In genomic region chr3:144589189-144589890, GRCm38 (mm10) we compare ENCODE assay signal across 15 mouse cellular contexts.
"Had no signal": no experiment of that assay in that cellular context is flagged by ENCODE, and none has a peak within 500 bp of the region (broad histone marks: within the 10 kb centered on the region; RNA-seq: fewer than 3 reads in every experiment).

No protein-coding gene starts in this region.

- H3K9ac ChIP-seq: kidney, embryonic 15.5 days; liver, embryonic 15.5 days; midbrain, embryonic 15.5 days had no signal

- H3K9me3 ChIP-seq: kidney, embryonic 15.5 days; limb, embryonic 10.5 days; liver, embryonic 15.5 days; midbrain, embryonic 15.5 days had no signal

- H3K4me3 ChIP-seq: kidney, embryonic 15.5 days; limb, embryonic 10.5 days; liver, embryonic 15.5 days; midbrain, embryonic 15.5 days had no signal

- H3K4me1 ChIP-seq: limb, embryonic 10.5 days; midbrain, embryonic 15.5 days had no signal

- H3K4me2 ChIP-seq: kidney, embryonic 15.5 days; liver, embryonic 11.5 days; liver, embryonic 15.5 days; midbrain, embryonic 15.5 days had no signal

- ATAC-seq: lung, postnatal 0 days; midbrain, embryonic 15.5 days had no signal

- H3K27ac ChIP-seq: kidney, embryonic 15.5 days; limb, embryonic 10.5 days; liver, embryonic 15.5 days; midbrain, embryonic 15.5 days had no signal

- DNase-seq: kidney, adult 2 months; kidney, postnatal 14 days; lung, adult 2 months; lung, postnatal 36 days; retina, postnatal 1 day; right cerebral cortex, postnatal 4 days; spleen, adult 18-20 months; thymus, adult 18-20 months; thymus, postnatal 14 days had no signal

- H3K27me3 ChIP-seq: kidney, embryonic 15.5 days; liver, embryonic 15.5 days; midbrain, embryonic 15.5 days had no signal
